Mouse (Mus musculus) duodenum, adult 2 months (tissue): Measurements from ENCODE around the gene Gpbp1. TPM values are rescaled to one million over a fixed set of nuclear protein-coding genes. Genes with fewer than 3 reads are reported as not detected.

ENCODE experiments used
- polyA plus RNA-seq: library from polyadenylated mRNA; depleted of rRNA; stranded (reverse); fragments of >200 nt; gene quantifications from 2 replicates; pipeline ENCODE4 v1.2.3, GENCODE M21; 2012; ENCODE audit warnings: low replicate concordance; rRNA removed

The Gpbp1 gene
- polyA plus RNA-seq: 0.11 and 0.29 TPM in 2 replicates

GRCm38 (mm10) chr13:111489802-111490723, at the start of gene Gpbp1:
TSS of gene Gpbp1 (minus strand) at chr13:111490111.

Other genes with a start within 250 kb of the Gpbp1 start
- gene Actbl2, start 235.1 kb downstream of the Gpbp1 start, polyA plus RNA-seq: not detected in 2 replicates
- not detected in 2 replicates for gene Gm49496, start 59.8 kb upstream of the Gpbp1 start, polyA plus RNA-seq
- not detected in 2 replicates for gene Gm10198, start 102.7 kb upstream of the Gpbp1 start, polyA plus RNA-seq
- 1.3 and 1.8 TPM in 2 replicates for gene Mier3, start 190.9 kb upstream of the Gpbp1 start, polyA plus RNA-seq